Mouse (Mus musculus) forebrain, embryonic 16.5 days (tissue): ENCODE results near the gene Celf2. TPM values are rescaled to one million over a fixed set of nuclear protein-coding genes. Genes with fewer than 3 reads are reported as not detected.
A peak's percentile ranks its signal among the peaks of the same experiment; 100 is the strongest.

Experiments used
- ATAC-seq: fragments of 200-750 bp; cut with Nextera tagmentation; 2 replicates; pipeline ENCODE4 v1.8.0; 2017; ENCODE audit warnings: mild to moderate bottlenecking, moderate library complexity
- H3K27ac ChIP-seq: fragments of 300-500 bp; sonication (generic); 2 replicates; pipeline ENCODE4 v1.5.1; 2014; ENCODE audit warnings: low read length, control low read depth
- H3K27me3 ChIP-seq: fragments of 300-500 bp; sonication (generic); replicated peaks from 2 replicates; pipeline ENCODE4 v1.6.1; 2014; ENCODE audit warnings: low read length; ENCODE audit not compliant: control insufficient read depth, insufficient read depth
- H3K36me3 ChIP-seq: fragments of 300-500 bp; sonication (generic); 2 replicates; pipeline ENCODE4 v1.6.1; 2014; ENCODE audit not compliant: control insufficient read depth, insufficient read depth
- H3K4me1 ChIP-seq: fragments of 300-500 bp; sonication (generic); replicated peaks from 2 replicates; pipeline ENCODE4 v1.6.1; 2014; ENCODE audit warnings: low read length; ENCODE audit not compliant: control insufficient read depth, insufficient read depth
- H3K4me2 ChIP-seq: fragments of 300-500 bp; sonication (generic); 2 replicates; pipeline ENCODE4 v1.6.1; 2014; ENCODE audit warnings: mild to moderate bottlenecking, low read length, control low read depth
- H3K4me3 ChIP-seq: fragments of 300-500 bp; sonication (generic); replicated peaks from 2 replicates; pipeline ENCODE4 v1.5.1; 2014; ENCODE audit warnings: mild to moderate bottlenecking, low read length, control low read depth
- H3K9ac ChIP-seq: fragments of 300-500 bp; sonication (generic); replicated peaks from 2 replicates; pipeline ENCODE4 v1.6.1; 2014; ENCODE audit warnings: low read depth, low read length, control low read depth
- H3K9me3 ChIP-seq: fragments of 300-500 bp; sonication (generic); 2 replicates; pipeline ENCODE4 v1.6.1; 2016; ENCODE audit warnings: low read length; ENCODE audit not compliant: control insufficient read depth
- WGBS: fragments of 180-500 bp; shearing (Covaris S2); extraction: QIAGEN DNeasy Blood & Tissue Kit; methylation state at CpG from one replicate; pipeline ENCODE4 v1.1.7; 2014; 5-methylcytosine and 5-hydroxymethylcytosine counted together
- polyA plus RNA-seq: library from polyadenylated mRNA; unstranded; fragments of >200 nt; fragmentation: Nextera tagmentation; extraction: Ambion mirVana; gene quantifications from 2 replicates; pipeline ENCODE4 v1.2.1, GENCODE M21; 2015

The Celf2 gene
- polyA plus RNA-seq, 1 experiment from 2014 or later = 348 TPM

DNA sequence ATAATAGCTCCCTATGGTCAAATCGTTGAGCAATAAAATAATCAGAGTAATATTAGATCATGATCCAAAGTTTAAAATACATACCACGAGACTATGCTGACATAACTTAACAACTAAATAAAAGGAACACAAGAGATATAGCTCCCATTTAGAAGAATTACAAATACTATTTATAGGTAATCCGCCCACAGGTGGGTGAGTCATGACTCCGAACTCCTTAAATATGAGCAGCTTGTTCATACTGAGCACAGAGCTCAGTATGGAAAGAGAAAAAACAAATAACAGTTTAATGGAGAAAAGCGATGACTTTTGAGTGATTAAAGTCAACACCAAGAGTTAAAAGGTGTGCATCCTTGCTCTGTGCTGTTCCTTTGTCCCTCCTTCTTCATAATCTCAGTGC, 458.3 kb downstream of the Celf2 start:
- Histone ChIP-seq H3K4me3 (no peak overlapping the region), H3K9ac (no peak overlapping the region), H3K4me1 (peaks cover 11% of the 10 kb centered on the region), H3K27ac (no peak overlapping the region), H3K36me3 (no peaks in the 10 kb centered on the region), H3K9me3 (peaks cover 9% of the 10 kb centered on the region), H3K27me3 (no peaks in the 10 kb centered on the region), H3K4me2 (no peak overlapping the region)
- ATAC-seq = no peak
- 95% methylated on average over 5 of the region's 5 CpGs for WGBS

DNA sequence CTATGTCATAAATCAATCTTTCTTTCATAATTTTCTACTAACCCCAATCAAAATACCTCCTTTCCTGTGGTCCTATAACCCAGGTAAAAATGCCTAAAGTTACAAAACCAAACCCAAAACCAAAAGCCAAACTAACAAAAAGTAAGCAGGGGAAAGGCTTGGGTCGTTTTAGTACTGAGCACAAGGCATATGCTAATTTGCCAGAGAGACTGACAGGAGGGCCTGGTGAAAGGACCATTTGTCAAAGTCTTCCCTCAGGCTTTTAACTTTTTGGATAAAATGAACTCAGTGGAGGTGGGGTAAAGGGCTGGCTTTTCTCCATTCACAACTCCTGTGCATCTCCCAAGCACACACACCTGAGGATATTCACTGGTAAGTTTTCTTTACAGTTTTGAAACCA, 463.2 kb downstream of the Celf2 start:
- Histone ChIP-seq H3K9ac (no peak overlapping the region), H3K9me3 (peaks cover 9% of the 10 kb centered on the region), H3K4me2 (no peak overlapping the region), H3K4me3 (no peak overlapping the region), H3K27me3 (no peaks in the 10 kb centered on the region), H3K36me3 (no peaks in the 10 kb centered on the region), H3K4me1 (peaks cover 11% of the 10 kb centered on the region; the same call in 1 of the 2 replicates), H3K27ac (peak overlapping the region; percentile 45; the same call in 1 of the 2 replicates)
- no peak for ATAC-seq
- 0% methylated on average over 1 of the region's 1 CpGs for WGBS

DNA sequence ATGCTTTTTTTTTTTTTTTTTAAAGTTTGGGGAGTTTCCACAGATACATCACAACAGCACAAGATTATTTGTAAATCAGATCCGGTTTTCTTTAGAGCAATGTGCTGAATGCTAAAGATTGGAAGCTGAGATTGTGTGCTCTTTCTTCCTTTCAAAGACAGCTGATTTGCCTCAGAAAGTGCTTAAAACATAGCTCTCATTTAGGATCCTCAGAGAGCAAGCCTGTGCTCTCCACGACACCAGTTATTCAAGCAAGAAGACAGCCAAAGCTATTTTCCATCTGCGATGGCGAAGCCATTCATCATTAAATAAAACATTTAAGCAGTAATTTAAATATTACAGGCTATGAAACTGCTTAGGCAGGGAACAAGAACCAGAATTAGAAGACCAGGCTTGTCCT, 463.8 kb downstream of the Celf2 start:
- peaks cover 11% of the 10 kb centered on the region; the same call in 1 of the 2 replicates for H3K4me1 ChIP-seq
- H3K4me2 ChIP-seq = no peak overlapping the region
- WGBS = 35% methylated on average over 4 of the region's 4 CpGs
- ATAC-seq = peak; percentile 68
- H3K27me3 ChIP-seq = no peaks in the 10 kb centered on the region
- H3K9ac ChIP-seq = no peak overlapping the region
- no peak overlapping the region for H3K4me3 ChIP-seq
- H3K27ac ChIP-seq = peak overlapping the region; percentile 54
- H3K36me3 ChIP-seq = no peaks in the 10 kb centered on the region
- H3K9me3 ChIP-seq = peaks cover 9% of the 10 kb centered on the region

- Histone ChIP-seq H3K36me3 (no peaks in the 10 kb centered on the region), H3K4me3 (no peak overlapping the region), H3K9me3 (peaks cover 9% of the 10 kb centered on the region), H3K9ac (no peak overlapping the region), H3K4me2 (no peak overlapping the region), H3K27me3 (no peaks in the 10 kb centered on the region), H3K27ac (no peak overlapping the region), H3K4me1 (peaks cover 11% of the 10 kb centered on the region; the same call in 1 of the 2 replicates)
- ATAC-seq = no peak
- WGBS = 43% methylated on average over 6 of the region's 6 CpGs
Observed at GRCm38 (mm10) chr2:7043770-7044459, 465.4 kb downstream of the Celf2 start.

GRCm38 (mm10) chr2:7040940-7041339, 468.4 kb downstream of the Celf2 start:
- Histone ChIP-seq H3K27ac (no peak overlapping the region), H3K36me3 (no peaks in the 10 kb centered on the region), H3K4me3 (no peak overlapping the region), H3K9ac (no peak overlapping the region), H3K9me3 (no peaks in the 10 kb centered on the region), H3K4me1 (peaks cover 7% of the 10 kb centered on the region; the same call in 1 of the 2 replicates), H3K27me3 (no peaks in the 10 kb centered on the region), H3K4me2 (no peak overlapping the region)
- 62% methylated on average over 1 of the region's 1 CpGs for WGBS
- ATAC-seq = no peak

GRCm38 (mm10) chr2:7038991-7039390, 470.4 kb downstream of the Celf2 start:
- Histone ChIP-seq H3K36me3 (no peaks in the 10 kb centered on the region), H3K4me3 (no peak overlapping the region), H3K4me1 (no peaks in the 10 kb centered on the region), H3K4me2 (no peak overlapping the region), H3K27me3 (no peaks in the 10 kb centered on the region), H3K9me3 (no peaks in the 10 kb centered on the region), H3K9ac (no peak overlapping the region), H3K27ac (no peak overlapping the region)
- WGBS = 78% methylated on average over 4 of the region's 4 CpGs
- peak; percentile 72 for ATAC-seq

- H3K4me1 ChIP-seq = 0 out of 2 replicates have a peak, but pooled peaks cover 2% of the 10 kb centered on the region
- no peaks in the 10 kb centered on the region for H3K36me3 ChIP-seq
- no peaks in the 10 kb centered on the region for H3K27me3 ChIP-seq
- no peak overlapping the region for H3K27ac ChIP-seq
- H3K9ac ChIP-seq = no peak overlapping the region
- ATAC-seq = no peak
- no peak overlapping the region for H3K4me2 ChIP-seq
- H3K4me3 ChIP-seq = no peak overlapping the region
- WGBS = 48% methylated on average over 1 of the region's 1 CpGs
- H3K9me3 ChIP-seq = no peaks in the 10 kb centered on the region
Observed at GRCm38 (mm10) chr2:7031389-7031788, 478.0 kb downstream of the Celf2 start.

DNA sequence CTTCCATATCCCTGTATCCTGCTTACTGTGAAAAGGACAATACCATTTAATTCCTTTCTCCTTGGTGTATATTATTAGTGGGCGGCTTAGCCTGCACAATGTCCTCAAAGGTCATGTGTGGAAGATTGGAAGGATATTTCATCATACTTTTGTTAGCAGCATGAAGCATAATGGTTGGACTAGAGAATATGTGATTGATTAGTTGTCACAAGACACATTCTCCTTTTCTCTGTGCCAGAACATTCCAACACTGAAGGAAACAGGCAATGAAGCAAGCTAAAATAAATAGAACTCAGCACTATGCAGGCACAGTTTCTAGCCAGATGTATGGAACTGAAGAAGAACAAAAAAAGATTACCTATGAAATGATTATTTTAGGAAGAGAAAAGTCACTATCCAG, 482.6 kb downstream of the Celf2 start:
- Histone ChIP-seq H3K27me3 (no peaks in the 10 kb centered on the region), H3K4me1 (no peaks in the 10 kb centered on the region), H3K9ac (no peak overlapping the region), H3K27ac (no peak overlapping the region), H3K4me2 (no peak overlapping the region), H3K4me3 (no peak overlapping the region), H3K9me3 (no peaks in the 10 kb centered on the region), H3K36me3 (no peaks in the 10 kb centered on the region)
- no peak for ATAC-seq
- WGBS = 100% methylated on average over 1 of the region's 1 CpGs

- Histone ChIP-seq H3K4me2 (no peak overlapping the region), H3K27ac (no peak overlapping the region), H3K4me3 (no peak overlapping the region), H3K9me3 (no peaks in the 10 kb centered on the region), H3K27me3 (no peaks in the 10 kb centered on the region), H3K36me3 (no peaks in the 10 kb centered on the region), H3K9ac (no peak overlapping the region), H3K4me1 (no peaks in the 10 kb centered on the region)
- ATAC-seq = no peak
- 71% methylated on average over 5 of the region's 5 CpGs for WGBS
Observed at GRCm38 (mm10) chr2:7025594-7025993, 483.8 kb downstream of the Celf2 start.
